Mouse (Mus musculus) myocyte (in vitro differentiated cells): ENCODE results near the gene Atrnl1.

Experiments used
- MAX ChIP-seq: IDR thresholded peaks from one replicate; pipeline ENCODE4 v1.6.1; 2011; ENCODE audit warnings: low read depth, mild to moderate bottlenecking, control low read depth
- MYOD1 ChIP-seq, 3 experiments: IDR thresholded peaks; one replicate each; pipeline ENCODE4 v1.6.1; 2011; ENCODE audit warnings: control low read depth in 2 of 3, low read depth in 2 of 3, mild to moderate bottlenecking in 2 of 3, moderate library complexity in 1 of 3; ENCODE audit not compliant: insufficient read length in 2 of 3, control insufficient read depth in 1 of 3
- POLR2A ChIP-seq: IDR thresholded peaks from one replicate; pipeline ENCODE4 v1.6.1; 2011; ENCODE audit warnings: low read depth, mild to moderate bottlenecking, control low read depth, moderate library complexity; ENCODE audit not compliant: insufficient read length
- REST ChIP-seq: IDR thresholded peaks from one replicate; pipeline ENCODE4 v1.6.1; 2011; ENCODE audit warnings: mild to moderate bottlenecking, control low read depth, moderate library complexity; ENCODE audit not compliant: insufficient read depth, insufficient read length
- TCF12 ChIP-seq: IDR thresholded peaks from one replicate; pipeline ENCODE4 v1.6.1; 2011; ENCODE audit warnings: mild to moderate bottlenecking, control low read depth; ENCODE audit not compliant: poor library complexity, insufficient read depth, severe bottlenecking

GRCm38 (mm10) chr19:57943308-57943707, 332.5 kb downstream of the Atrnl1 start:
- TF ChIP-seq POLR2A (no peak), MAX (no peak), MYOD1 (IDR thresholded peaks at IDR 0.05; ENCODE audit: control insufficient read depth in 1 of 3, insufficient read length in 2 of 3, low read depth in 2 of 3) (no peak), TCF12 (no peak), REST (no peak)
